Mouse (Mus musculus): ENCODE measurements around the gene Qprt.
"Not testable (repeated sequence)": the region's sequence is repeated elsewhere in the genome, so short reads cannot be mapped to it uniquely, and the experiment has no call there.

Gene Qprt

GRCm38 (mm10) chr7:127098521-127098920 lies 23.5 kb downstream of the Qprt start:
- no peak for DNase-seq (ENCODE audit: low spot score)

- no peak for DNase-seq (ENCODE audit: low spot score)
Measured at GRCm38 (mm10) chr7:127096456-127096855, 25.6 kb downstream of the Qprt start.

DNA sequence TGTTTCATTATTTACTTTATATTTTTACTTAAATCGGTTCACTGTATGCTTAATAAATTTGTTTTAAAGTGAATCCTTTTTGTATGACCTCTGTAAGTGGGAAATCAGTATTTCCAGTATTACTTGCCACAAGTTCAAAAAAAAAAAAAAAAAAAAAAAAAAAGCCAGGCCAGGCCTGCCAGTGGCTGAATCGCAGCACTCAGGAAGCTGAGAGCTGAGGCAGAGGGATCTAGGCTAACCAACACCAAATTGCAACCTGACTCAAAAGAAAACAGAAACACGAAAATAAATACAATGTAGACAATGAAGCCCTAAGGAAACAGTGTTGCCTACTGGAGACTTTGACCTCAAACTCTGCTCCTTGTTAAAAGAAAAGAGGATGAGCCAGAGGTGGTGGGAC lies 28.1 kb downstream of the Qprt start:
- DNase-seq (ENCODE audit: low spot score) = no peak

DNA sequence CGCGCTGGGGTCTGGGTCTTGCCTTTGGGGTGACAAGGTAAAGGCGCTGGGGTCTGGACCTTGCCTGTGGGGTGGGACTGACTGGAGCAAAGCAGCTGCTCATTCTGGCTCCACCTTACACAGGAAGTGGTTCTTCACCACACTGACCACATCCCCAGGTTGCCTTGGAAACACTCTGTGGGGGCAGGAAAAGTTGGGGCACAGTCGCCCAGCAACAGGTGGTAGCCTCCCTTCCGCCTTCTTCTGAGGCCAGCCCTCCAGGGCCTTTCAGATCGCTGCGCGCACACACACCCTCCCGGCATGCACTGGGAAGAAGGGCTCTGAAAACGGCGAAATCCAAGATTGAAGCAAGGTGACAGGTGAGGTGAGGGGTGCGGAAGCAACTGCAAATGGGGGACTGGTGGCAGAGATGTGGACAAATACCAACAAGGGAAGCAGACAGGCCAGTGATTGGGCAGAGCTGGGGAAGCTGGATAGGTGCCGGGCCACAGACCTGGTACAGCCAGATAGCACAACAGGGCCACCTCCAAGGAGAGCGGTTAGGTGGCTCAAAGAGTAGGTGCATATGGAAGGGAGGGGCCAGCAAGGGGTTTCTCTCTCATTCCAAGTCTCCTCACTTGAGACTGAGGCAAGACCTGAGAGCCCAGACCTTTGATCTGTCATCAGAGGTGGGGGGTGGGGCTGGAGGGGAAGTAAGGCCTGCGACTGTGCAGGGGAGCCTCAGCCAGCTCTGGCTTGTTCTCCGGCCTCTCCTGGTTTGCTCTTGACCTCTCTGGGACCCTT lies 30.7 kb downstream of the Qprt start, which contains the start of gene AI467606:
AI467606 (plus strand) TSS at position 246 of the 783 bp plus-strand sequence.
- DNase-seq (ENCODE audit: low spot score) = no peak

DNA sequence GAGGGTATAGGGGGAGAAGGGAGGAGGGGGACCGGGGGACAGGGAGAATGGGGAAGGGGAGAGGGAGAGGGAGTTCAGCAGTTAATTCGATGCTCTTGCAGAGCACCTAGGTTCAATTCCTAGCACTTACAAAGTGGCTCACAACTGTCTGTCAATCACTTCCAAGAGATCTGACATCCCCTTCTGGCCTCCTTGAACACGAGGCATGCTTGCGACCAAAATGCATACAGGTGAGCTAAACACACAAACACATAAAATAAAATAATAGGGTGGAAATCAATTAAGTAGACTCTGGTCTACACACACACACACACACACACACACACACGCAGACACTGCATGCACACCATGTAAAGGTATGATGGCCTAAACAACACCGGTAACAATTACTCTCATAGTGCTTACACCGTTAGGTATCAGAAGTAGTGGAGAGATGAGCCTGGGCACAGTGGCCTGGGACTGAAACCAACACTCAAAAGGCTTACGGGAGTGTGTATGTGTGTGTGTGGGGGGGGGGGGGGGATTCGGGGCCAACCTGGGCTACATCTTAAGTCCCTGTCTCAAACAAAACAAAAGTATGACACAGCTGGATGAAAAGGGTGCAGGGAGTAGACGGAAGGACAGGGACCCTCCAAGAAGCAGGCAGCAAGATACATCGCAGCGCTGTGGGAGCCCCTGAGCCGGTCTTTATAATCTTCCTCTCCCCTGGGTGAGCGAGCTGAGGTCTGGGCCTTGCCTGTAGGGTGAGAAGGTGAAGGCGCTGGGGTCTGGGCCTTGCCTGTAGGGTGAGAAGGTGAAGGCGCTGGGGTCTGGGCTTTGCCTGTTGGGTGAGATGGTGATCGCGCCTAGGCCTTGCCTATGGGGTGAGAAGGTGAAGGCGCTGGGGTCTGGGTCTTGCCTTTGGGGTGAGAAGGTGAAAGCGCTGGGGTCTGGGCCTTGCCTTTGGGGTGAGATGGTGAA lies 31.6 kb downstream of the Qprt start:
- no peak for DNase-seq (ENCODE audit: low spot score)

DNA sequence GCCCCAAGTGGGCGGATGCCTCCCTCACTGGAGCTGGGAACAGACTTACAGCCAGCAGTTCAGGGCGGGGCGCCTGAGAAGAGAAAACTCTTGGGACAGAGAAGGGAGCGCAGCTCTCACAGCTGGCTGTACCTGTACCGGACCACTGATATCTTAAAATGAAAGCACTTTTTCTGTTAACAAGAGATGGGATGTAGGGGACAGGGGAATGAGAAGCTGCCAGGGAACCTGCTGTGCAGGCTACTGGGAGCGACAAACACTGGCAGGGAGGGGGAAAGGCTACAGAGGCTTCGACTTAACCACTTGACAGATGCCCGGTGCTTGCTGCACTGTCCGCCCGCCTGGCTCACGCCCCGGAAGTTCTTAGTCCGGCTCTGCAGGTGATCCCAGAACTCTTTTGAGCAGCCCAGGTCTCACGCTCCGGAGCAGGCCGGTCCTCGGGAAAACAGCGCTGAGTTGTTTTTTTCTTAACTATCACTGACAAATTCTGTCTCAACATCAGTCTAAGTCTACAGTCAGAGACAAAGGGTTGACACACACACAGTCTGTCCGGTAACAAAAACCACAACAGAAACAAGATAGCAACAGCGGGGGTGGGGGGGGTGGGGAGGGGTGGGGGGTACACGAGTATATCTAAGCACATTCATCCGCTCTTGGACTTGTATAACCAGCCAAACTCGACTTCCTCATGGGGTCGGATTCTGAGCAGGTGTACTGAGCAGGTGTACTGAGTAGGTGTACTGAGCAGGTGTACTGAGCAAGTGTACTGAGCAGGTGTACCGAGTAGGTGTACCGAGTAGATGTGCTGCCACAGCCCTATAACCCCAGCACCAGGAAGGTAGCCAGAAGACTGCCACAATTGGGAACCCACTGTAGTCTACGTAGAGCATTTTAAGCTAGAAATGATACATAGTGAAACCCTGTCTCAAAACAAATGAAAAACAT lies 32.9 kb downstream of the Qprt start:
- DNase-seq (ENCODE audit: low spot score) = no peak

DNA sequence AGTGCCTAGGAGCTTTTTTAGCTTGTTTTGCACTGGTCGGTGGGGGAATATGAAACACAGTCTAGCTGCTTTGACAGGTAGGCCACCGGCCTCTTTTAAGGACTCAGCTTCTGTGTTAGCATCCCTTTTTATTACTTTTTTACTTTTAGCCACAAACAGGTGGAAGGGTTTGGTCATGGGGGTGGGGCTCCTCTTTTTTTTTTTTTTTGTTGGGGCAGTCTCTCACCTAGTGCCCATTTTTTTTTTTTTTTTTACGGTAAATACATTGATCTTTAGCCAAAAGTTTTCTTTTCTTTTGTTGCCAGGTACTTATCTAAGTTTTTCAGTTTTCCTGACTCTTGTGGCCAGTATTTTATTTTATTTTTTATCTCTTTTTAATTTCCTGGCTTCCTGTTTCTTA lies 33.9 kb downstream of the Qprt start:
- DNase-seq (ENCODE audit: low spot score) = no peak

DNA sequence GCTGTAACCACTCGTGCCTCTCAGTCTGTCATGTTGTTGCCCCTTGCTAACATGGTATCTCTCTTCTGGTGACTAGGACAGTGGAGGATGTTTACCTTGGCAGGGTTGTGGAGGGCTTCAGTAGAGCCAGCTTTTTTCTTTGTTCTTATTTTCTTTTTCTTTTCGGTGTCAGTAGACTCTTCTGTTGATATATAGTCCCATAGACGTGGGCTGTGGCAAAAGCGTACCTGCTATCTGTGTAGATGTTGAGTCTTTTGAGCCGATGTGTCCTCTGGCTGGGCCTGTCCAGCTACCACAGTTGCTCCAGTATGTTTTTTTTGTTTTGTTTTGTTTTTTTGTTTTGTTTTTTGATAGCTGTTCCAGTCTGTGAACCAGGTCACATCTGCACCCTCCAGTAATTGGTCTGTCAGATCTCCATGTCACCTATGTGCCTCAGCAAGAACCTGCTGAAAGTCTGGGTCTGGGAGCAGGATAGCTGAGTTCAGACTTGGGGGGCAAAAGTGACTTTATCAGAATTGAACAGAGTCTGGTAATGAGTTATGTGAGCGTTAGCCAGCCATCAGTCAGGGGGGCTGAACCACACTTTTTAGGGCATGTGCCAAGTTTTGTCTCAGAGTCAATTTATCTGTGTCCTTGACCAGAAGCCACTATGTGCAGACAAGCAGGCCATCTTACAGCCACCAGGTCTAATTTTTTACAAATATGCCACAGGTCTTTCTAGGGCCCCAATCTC lies 34.6 kb downstream of the Qprt start, which contains the start of gene Zg16:
Zg16 (minus strand) TSS at position 51 of the 733 bp plus-strand sequence.
- not testable (repeated sequence) for DNase-seq (ENCODE audit: low spot score)

DNA sequence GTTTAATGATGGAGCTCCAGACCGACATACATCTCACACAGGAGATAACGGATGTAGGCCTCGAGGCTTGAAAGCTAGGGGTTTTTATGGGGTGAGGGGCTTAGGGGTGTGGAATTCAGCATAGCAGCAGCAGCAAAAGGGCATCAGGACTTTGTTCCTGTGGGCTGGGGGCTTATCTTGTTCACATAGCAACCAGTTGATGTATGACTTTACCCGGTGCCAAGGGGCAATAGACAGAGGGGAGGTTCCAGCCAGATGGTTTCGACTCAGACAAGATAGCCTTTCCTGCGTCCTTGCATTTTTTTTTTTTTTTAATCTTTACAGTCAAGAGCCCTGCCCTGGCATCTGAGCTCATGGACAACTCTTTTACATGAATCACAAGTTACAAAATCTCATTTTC lies 36.3 kb downstream of the Qprt start:
- DNase-seq (ENCODE audit: low spot score) = not testable (repeated sequence)

DNA sequence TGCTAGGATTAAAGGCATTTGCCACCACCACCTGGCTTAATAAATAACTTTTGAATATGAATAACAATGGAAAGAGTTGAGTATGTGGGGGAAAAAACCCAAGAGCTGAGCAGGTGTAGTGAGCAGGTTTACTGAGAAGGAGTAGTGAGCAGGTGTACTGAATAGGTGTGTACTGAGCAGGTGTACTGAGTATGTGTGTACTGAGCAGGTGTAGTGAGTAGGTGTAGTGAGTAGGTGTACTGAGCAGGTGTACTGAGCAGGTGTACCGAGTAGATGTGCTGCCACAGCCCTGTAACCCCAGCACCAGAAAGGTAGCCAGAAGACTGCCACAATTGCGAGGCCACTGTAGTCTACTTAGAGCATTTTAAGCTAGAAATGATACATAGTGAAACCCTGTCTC lies 37.2 kb downstream of the Qprt start:
- DNase-seq (ENCODE audit: low spot score) = no peak

- no peak for DNase-seq (ENCODE audit: low spot score)
Measured at GRCm38 (mm10) chr7:127083689-127084088, 38.3 kb downstream of the Qprt start.

DNA sequence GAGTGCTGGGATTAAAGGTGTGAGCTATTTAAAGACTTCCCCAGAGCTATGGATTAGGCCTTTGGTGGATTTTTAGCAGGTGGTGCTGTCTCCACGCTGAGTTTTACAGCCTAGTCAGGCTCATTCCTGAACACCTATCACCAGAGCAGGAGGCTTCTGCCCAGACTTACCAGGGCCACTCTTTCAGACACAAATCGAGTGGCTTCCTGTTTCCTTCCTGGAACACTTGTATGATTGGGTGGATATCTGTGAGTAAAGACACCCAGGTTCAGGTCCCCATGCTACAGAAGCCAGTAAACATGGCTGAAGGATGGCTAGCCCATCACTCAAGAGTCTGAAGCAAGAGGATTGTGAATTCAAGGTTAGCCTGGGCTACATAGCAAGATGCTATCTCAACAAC lies 39.0 kb downstream of the Qprt start:
- DNase-seq (ENCODE audit: low spot score) = no peak

DNA sequence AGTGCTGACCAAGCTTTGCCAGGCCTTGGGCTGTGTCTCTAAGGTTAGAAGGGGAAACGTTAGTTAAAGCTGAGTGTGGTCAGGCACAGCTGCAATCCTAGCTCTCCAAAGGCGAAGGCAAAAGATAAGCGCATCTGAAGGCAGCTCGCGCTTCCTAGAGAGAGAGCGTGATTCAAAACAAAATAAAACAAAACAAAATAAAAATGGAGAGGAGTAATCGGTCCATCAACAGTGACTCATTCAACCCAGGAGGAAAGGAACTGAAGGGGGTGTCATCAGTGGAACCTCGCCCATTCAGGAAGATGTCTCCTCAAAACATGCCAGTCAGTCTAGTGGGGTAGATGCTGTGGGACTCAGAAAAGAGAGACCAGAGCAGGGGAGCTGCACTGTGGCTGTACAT lies 39.8 kb downstream of the Qprt start:
- no peak for DNase-seq (ENCODE audit: low spot score)

DNA sequence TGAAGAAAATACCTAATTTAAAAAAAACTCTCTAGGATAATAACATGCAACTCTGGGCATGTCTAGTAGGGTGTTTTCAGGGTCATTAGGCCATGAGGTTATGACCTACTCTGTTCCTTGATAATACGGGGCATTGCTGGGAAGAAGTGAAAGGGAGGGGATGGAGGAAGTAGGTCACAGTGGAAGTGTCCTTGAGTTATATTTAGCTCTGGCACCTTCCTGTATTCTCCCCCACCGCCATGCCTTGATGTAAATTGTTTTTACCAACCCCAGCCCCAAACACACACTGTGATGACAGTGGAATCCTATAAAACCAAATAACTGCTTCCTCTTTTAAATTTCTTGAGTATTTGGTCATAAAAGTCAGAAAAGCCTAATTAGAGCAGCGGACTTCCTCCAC lies 42.0 kb downstream of the Qprt start:
- no peak for DNase-seq (ENCODE audit: low spot score)

DNA sequence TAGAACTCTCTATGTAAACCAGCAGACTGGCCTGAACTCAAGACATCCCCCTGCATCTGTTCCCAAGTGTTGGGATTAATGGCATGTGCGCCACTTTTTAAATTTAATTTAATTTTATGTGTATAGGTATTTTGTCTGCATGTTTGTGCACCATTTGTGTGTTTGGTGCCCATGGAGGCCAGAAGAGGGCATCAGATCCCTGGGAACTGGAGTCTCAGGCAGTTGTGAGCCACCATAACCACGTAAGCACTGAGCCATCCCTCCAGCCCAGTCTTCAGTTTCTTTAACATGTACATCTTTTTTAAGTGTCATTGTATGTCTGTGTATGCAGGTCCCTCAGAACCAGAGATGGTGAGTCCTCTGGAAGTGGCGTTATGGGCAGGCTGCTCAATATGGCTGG lies 44.3 kb downstream of the Qprt start:
- no peak for DNase-seq (ENCODE audit: low spot score)

DNA sequence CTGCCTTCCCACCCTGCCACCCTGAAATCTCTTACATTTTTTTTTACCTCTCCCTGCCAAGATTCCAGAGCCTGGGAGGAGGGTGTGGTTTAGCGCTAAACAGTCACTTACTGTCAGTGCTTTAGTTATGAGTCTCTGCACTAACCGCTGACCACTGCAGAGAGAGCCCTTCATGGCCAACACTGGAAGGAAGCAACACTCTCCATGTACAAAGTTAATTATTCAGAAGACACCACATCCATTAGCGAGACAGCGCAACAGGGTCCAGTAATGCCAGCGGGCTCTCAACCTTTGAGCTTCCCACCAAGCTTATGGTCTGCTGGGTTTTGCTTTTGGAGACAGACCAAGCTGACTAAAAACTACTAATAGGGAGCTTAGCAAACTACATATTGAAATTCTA lies 45.8 kb downstream of the Qprt start:
- no peak for DNase-seq (ENCODE audit: low spot score)

DNA sequence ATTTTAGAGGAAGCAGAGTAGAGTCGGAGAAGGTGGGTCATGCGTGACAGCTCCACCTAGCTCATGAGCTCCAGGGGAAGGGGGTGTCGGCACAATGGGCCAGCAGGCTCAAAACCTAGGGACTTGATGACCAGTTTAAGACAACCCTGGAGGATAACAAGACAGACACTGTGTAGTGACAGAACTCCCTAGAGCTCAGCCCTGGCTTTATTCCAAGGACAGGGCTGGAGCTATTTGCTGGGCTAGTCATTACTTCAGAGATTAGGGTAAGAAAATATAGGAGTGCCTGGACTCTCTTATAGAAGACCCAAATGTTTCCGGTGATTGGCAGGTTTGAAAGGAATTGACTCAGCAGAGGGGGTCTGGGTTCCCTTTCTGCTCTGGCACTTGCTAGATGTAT lies 48.8 kb downstream of the Qprt start:
- DNase-seq (ENCODE audit: low spot score) = no peak

GRCm38 (mm10) chr7:127070871-127071413 lies 51.1 kb downstream of the Qprt start:
- no peak for DNase-seq (ENCODE audit: low spot score)

- no peak for DNase-seq (ENCODE audit: low spot score)
Measured at GRCm38 (mm10) chr7:127066317-127066716, 55.7 kb downstream of the Qprt start.

- DNase-seq (ENCODE audit: low spot score) = no peak
Measured at GRCm38 (mm10) chr7:127065538-127065937, 56.5 kb downstream of the Qprt start.
